Mouse (Mus musculus): Measurements from ENCODE around the gene Parp12. TPM values are rescaled to one million over a fixed set of nuclear protein-coding genes. Genes with fewer than 3 reads are reported as not detected.

Gene Parp12
- polyA plus RNA-seq, 1 experiment from 2014 or later: 3.1 TPM

Other genes with a start within 250 kb of the Parp12 start
- 1.4 and 1.5 TPM in 2 replicates for gene Tbxas1, start 242.9 kb downstream of the Parp12 start, polyA plus RNA-seq (2014; fragmentation: Nextera tagmentation; extraction: Ambion mirVana)
- gene Hipk2, start 242.2 kb downstream of the Parp12 start, polyA plus RNA-seq (2014; fragmentation: Nextera tagmentation; extraction: Ambion mirVana): 31.0 and 33.5 TPM in 2 replicates
- 14.4 and 16.3 TPM in 2 replicates for gene Kdm7a, start 88.4 kb upstream of the Parp12 start, polyA plus RNA-seq (2014; fragmentation: Nextera tagmentation; extraction: Ambion mirVana)

Measured in forebrain, embryonic 11.5 days (tissue).